Mouse (Mus musculus) heart, postnatal 0 days (tissue): ENCODE data around the gene Ccl17.

Experiments used
- CTCF ChIP-seq: IDR thresholded peaks from 2 replicates; pipeline ENCODE4 v1.5.1; 2016; ENCODE audit warnings: antibody characterized with exemption, control low read depth, low read depth
- EP300 ChIP-seq: IDR thresholded peaks from 2 replicates; pipeline ENCODE4 v1.6.1; 2016; ENCODE audit warnings: antibody characterized with exemption, low read depth

- TF ChIP-seq CTCF (peak; percentile 50), EP300 (no peak)
Measured at GRCm38 (mm10) chr8:94801293-94802095, 8.8 kb upstream of the Ccl17 start.
